Mouse (Mus musculus) heart, postnatal 0 days (tissue): ENCODE measurements around the gene Rbm20.

Experiments used
- CTCF ChIP-seq: IDR thresholded peaks from 2 replicates; pipeline ENCODE4 v1.5.1; 2016; ENCODE audit warnings: antibody characterized with exemption, control low read depth, low read depth
- EP300 ChIP-seq: IDR thresholded peaks from 2 replicates; pipeline ENCODE4 v1.6.1; 2016; ENCODE audit warnings: antibody characterized with exemption, low read depth

- TF ChIP-seq CTCF (no peak), EP300 (no peak)
These were observed 156.8 kb downstream of the Rbm20 start for GRCm38 (mm10) chr19:53833745-53834369.
